Mouse (Mus musculus) ES-Bruce4 (cell line): ENCODE results near the gene Gm28635. TPM values are rescaled to one million over a fixed set of nuclear protein-coding genes. Genes with fewer than 3 reads are reported as not detected.

ENCODE experiments used
- H3K27ac ChIP-seq: 2 replicates; pipeline ENCODE4 v1.5.1; 2012; ENCODE audit warnings: low read length, inconsistent platforms; ENCODE audit not compliant: insufficient read depth
- H3K27me3 ChIP-seq: 2 replicates; pipeline ENCODE4 v1.6.1; 2012; ENCODE audit warnings: mild to moderate bottlenecking, low read length, inconsistent platforms; ENCODE audit not compliant: control insufficient read depth, poor library complexity, insufficient read depth, severe bottlenecking
- H3K36me3 ChIP-seq: 2 replicates; pipeline ENCODE4 v1.6.1; 2012; ENCODE audit warnings: inconsistent platforms, mild to moderate bottlenecking, low read length, moderate library complexity; ENCODE audit not compliant: control insufficient read depth, poor library complexity, insufficient read depth, severe bottlenecking
- H3K4me1 ChIP-seq: one replicate; pipeline ENCODE4 v1.8.1; 2011; ENCODE audit warnings: low read length; ENCODE audit not compliant: control insufficient read depth, insufficient read depth
- H3K4me3 ChIP-seq: 2 replicates; pipeline ENCODE4 v1.5.1; 2011; ENCODE audit warnings: low read depth, mild to moderate bottlenecking, low read length
- H3K9ac ChIP-seq: 2 replicates; pipeline ENCODE4 v1.6.1; 2012; ENCODE audit warnings: low read depth, mild to moderate bottlenecking, inconsistent platforms; ENCODE audit not compliant: poor library complexity, severe bottlenecking
- H3K9me3 ChIP-seq: replicated peaks from 2 replicates; pipeline ENCODE4 v1.6.1; 2012; ENCODE audit warnings: mild to moderate bottlenecking, low read length, inconsistent platforms; ENCODE audit not compliant: control insufficient read depth, poor library complexity, insufficient read depth, severe bottlenecking
- CTCF ChIP-seq: IDR thresholded peaks from one replicate; pipeline ENCODE4 v1.8.1; 2011; ENCODE audit warnings: low read depth, low read length
- EP300 ChIP-seq: IDR thresholded peaks from 2 replicates; pipeline ENCODE4 v1.6.1; 2011; ENCODE audit warnings: low read depth, low read length; ENCODE audit not compliant: insufficient read depth
- POLR2A ChIP-seq: IDR thresholded peaks from one replicate; pipeline ENCODE4 v1.8.1; 2011; ENCODE audit warnings: low read length; ENCODE audit not compliant: insufficient read depth
- polyA plus RNA-seq: library from polyadenylated mRNA; stranded (reverse); fragments of >200 nt; gene quantifications from 2 replicates; pipeline ENCODE4 v1.2.4, GENCODE M21; 2011; ENCODE audit warnings: low read depth; ENCODE audit not compliant: missing spikeins, insufficient read depth, insufficient read length

The Gm28635 gene
- polyA plus RNA-seq, 1 experiment = not detected

- peak overlapping the region; percentile 83 for H3K27ac ChIP-seq
- no peak for TF ChIP-seq POLR2A
- no peak for TF ChIP-seq EP300
- no peak for TF ChIP-seq CTCF
- no peak overlapping the region for H3K9ac ChIP-seq
- no peaks in the 10 kb centered on the region for H3K4me1 ChIP-seq
- H3K4me3 ChIP-seq = no peak overlapping the region
- no peaks in the 10 kb centered on the region for H3K36me3 ChIP-seq
- H3K27me3 ChIP-seq = no peaks in the 10 kb centered on the region
- H3K9me3 ChIP-seq = peaks cover 33% of the 10 kb centered on the region
Observed at GRCm38 (mm10) chr2:84579311-84579710, 98.5 kb downstream of the Gm28635 start.

- Histone ChIP-seq H3K9me3 (peaks cover 34% of the 10 kb centered on the region), H3K36me3 (no peaks in the 10 kb centered on the region), H3K4me3 (no peak overlapping the region), H3K27ac (no peak overlapping the region), H3K4me1 (no peaks in the 10 kb centered on the region), H3K27me3 (no peaks in the 10 kb centered on the region), H3K9ac (no peak overlapping the region)
- TF ChIP-seq CTCF (no peak), POLR2A (no peak), EP300 (no peak)
Observed at GRCm38 (mm10) chr2:84574130-84574529, 103.7 kb downstream of the Gm28635 start.

- Histone ChIP-seq H3K27me3 (no peaks in the 10 kb centered on the region), H3K9ac (no peak overlapping the region), H3K9me3 (no peaks in the 10 kb centered on the region), H3K4me3 (no peak overlapping the region), H3K36me3 (no peaks in the 10 kb centered on the region), H3K27ac (no peak overlapping the region), H3K4me1 (no peaks in the 10 kb centered on the region)
- TF ChIP-seq EP300 (no peak), CTCF (peak; percentile 6)
Observed at GRCm38 (mm10) chr2:84556888-84557514, 120.8 kb downstream of the Gm28635 start.

Other genes starting within 250 kb of the Gm28635 start
- gene Tfpi, start 201.3 kb downstream of the Gm28635 start, polyA plus RNA-seq = 83.3 and 88.5 TPM in 2 replicates
- 239 and 247 TPM in 2 replicates for gene Ctnnd1, start 27.3 kb downstream of the Gm28635 start, polyA plus RNA-seq
- 1.2 and 2.2 TPM in 2 replicates for gene Btbd18, start 19.0 kb downstream of the Gm28635 start, polyA plus RNA-seq
- gene Selenoh, start 7.3 kb downstream of the Gm28635 start, polyA plus RNA-seq = 194 and 215 TPM in 2 replicates
- gene Med19, start 361 bp upstream of the Gm28635 start, polyA plus RNA-seq = 66.1 and 66.6 TPM in 2 replicates
- gene Tmx2, start 1.1 kb upstream of the Gm28635 start, polyA plus RNA-seq = 63.5 and 69.6 TPM in 2 replicates
- 39.6 and 42.4 TPM in 2 replicates for gene Zdhhc5, start 37.1 kb upstream of the Gm28635 start, polyA plus RNA-seq
- gene Clp1, start 49.3 kb upstream of the Gm28635 start, polyA plus RNA-seq = 32.9 and 34.9 TPM in 2 replicates
- 0.56 and 0.73 TPM in 2 replicates for gene Ypel4, start 56.0 kb upstream of the Gm28635 start, polyA plus RNA-seq
- gene Gm19426, start 65.6 kb upstream of the Gm28635 start, polyA plus RNA-seq = 9.9 and 10.3 TPM in 2 replicates
- 17.2 and 19.2 TPM in 2 replicates for gene Serping1, start 97.4 kb upstream of the Gm28635 start, polyA plus RNA-seq
- gene Ube2l6, start 120.8 kb upstream of the Gm28635 start, polyA plus RNA-seq = 12.6 and 14.3 TPM in 2 replicates
- gene Smtnl1, start 144.6 kb upstream of the Gm28635 start, polyA plus RNA-seq = 2.6 and 2.8 TPM in 2 replicates
- 40.8 and 47.3 TPM in 2 replicates for gene Timm10, start 149.0 kb upstream of the Gm28635 start, polyA plus RNA-seq
- gene Slc43a1, start 160.8 kb upstream of the Gm28635 start, polyA plus RNA-seq = 11.5 and 12.3 TPM in 2 replicates
- not detected in 2 replicates for gene Rtn4rl2, start 208.7 kb upstream of the Gm28635 start, polyA plus RNA-seq